In genomic region chr4:108811550-108811949, GRCm38 (mm10) we compare ENCODE assay signal across 27 mouse cellular contexts. TPM values are rescaled to one million over a fixed set of nuclear protein-coding genes. Genes with fewer than 3 reads are reported as not detected.
DNase-seq lines count a peak whose midpoint lies in the region; ATAC-seq and TF ChIP-seq lines count a peak whose summit lies in the region.
"Had no signal": no experiment of that assay in that cellular context is flagged by ENCODE, and none has a peak within 500 bp of the region (broad histone marks: within the 10 kb centered on the region; RNA-seq: fewer than 3 reads in every experiment).

No protein-coding gene starts in this region.

- H3K27me3 ChIP-seq in forebrain, postnatal 0 days (ENCODE audit: insufficient read depth, low read length) = no peaks in the 10 kb centered on the region
- H3K27me3 ChIP-seq in forebrain, embryonic 15.5 days = no peaks in the 10 kb centered on the region
- no peaks in the 10 kb centered on the region for H3K27me3 ChIP-seq in midbrain, embryonic 11.5 days (ENCODE audit: control insufficient read depth, insufficient read depth, low read length)
- no peaks in the 10 kb centered on the region for H3K27me3 ChIP-seq in midbrain, embryonic 14.5 days (ENCODE audit: control insufficient read depth, insufficient read depth, low read length)
- H3K27me3 ChIP-seq in midbrain, embryonic 15.5 days (replicated peaks) = no peaks in the 10 kb centered on the region
- H3K27me3 ChIP-seq in midbrain, embryonic 10.5 days (ENCODE audit: low read depth, poor library complexity, severe bottlenecking) = no peaks in the 10 kb centered on the region
- H3K27me3 ChIP-seq in midbrain, embryonic 16.5 days (ENCODE audit: control insufficient read depth, insufficient read depth, low read depth, low read length) = no peaks in the 10 kb centered on the region
- H3K27me3 ChIP-seq in intestine, postnatal 0 days (replicated peaks; ENCODE audit: control insufficient read depth, insufficient read depth, low read length) = no peaks in the 10 kb centered on the region
- H3K27me3 ChIP-seq: CH12.LX; embryonic facial prominence, embryonic 12.5 days; forebrain, embryonic 13.5 days; Patski had no signal

- ATAC-seq in forebrain, postnatal 0 days = peak; percentile 36
- no peak for ATAC-seq in forebrain, embryonic 15.5 days (replicated peaks)
- ATAC-seq in midbrain, embryonic 11.5 days (ENCODE audit: low FRiP score) = peak; percentile 42; the same call in 1 of the 2 replicates
- no peak for ATAC-seq in midbrain, embryonic 14.5 days (ENCODE audit: low FRiP score, low TSS enrichment)
- ATAC-seq in midbrain, embryonic 15.5 days (replicated peaks) = 0 out of 2 replicates have a peak, but pooled peaks have one; percentile 33
- ATAC-seq in midbrain, embryonic 16.5 days = peak; percentile 11; the same call in 1 of the 2 replicates
- ATAC-seq in intestine, postnatal 0 days = no peak
- ATAC-seq: activated CD4-positive, CD25-positive, alpha-beta regulatory T cell, adult 4 months; CD4-positive, CD25-positive, alpha-beta regulatory T cell, adult 4 months; forebrain, embryonic 13.5 days; Patski had no signal

- WGBS in forebrain, postnatal 0 days = 67% methylated on average over 6 of the region's 6 CpGs
- WGBS in forebrain, embryonic 15.5 days = 66% methylated on average over 6 of the region's 6 CpGs
- 58% methylated on average over 6 of the region's 6 CpGs for WGBS in midbrain, embryonic 11.5 days
- WGBS in midbrain, embryonic 14.5 days = 48% methylated on average over 6 of the region's 6 CpGs
- 46% methylated on average over 6 of the region's 6 CpGs for WGBS in midbrain, embryonic 15.5 days
- 64% methylated on average over 6 of the region's 6 CpGs for WGBS in midbrain, embryonic 10.5 days
- 50% methylated on average over 6 of the region's 6 CpGs for WGBS in midbrain, embryonic 16.5 days
- 78% methylated on average over 6 of the region's 6 CpGs for WGBS in intestine, postnatal 0 days

- TF ChIP-seq CTCF in forebrain, postnatal 0 days (IDR thresholded peaks at IDR 0.05; ENCODE audit: low read depth) = no peak
- no peak for TF ChIP-seq CTCF in intestine, postnatal 0 days (IDR thresholded peaks at IDR 0.05; ENCODE audit: low read depth)

- H3K4me1 ChIP-seq in forebrain, postnatal 0 days (ENCODE audit: insufficient read depth) = no peaks in the 10 kb centered on the region
- H3K4me1 ChIP-seq in forebrain, embryonic 15.5 days = no peaks in the 10 kb centered on the region
- no peaks in the 10 kb centered on the region for H3K4me1 ChIP-seq in midbrain, embryonic 11.5 days (ENCODE audit: control insufficient read depth, insufficient read depth, low read length)
- no peaks in the 10 kb centered on the region for H3K4me1 ChIP-seq in midbrain, embryonic 14.5 days (ENCODE audit: control insufficient read depth, insufficient read depth, low read length)
- H3K4me1 ChIP-seq in midbrain, embryonic 15.5 days = no peaks in the 10 kb centered on the region
- peaks cover 5% of the 10 kb centered on the region; the same call in 1 of the 2 replicates for H3K4me1 ChIP-seq in midbrain, embryonic 10.5 days
- H3K4me1 ChIP-seq in midbrain, embryonic 16.5 days (ENCODE audit: control insufficient read depth, insufficient read depth, low read length) = no peaks in the 10 kb centered on the region
- H3K4me1 ChIP-seq in intestine, postnatal 0 days (replicated peaks; ENCODE audit: control insufficient read depth, insufficient read depth, low read length) = no peaks in the 10 kb centered on the region
- H3K4me1 ChIP-seq: embryonic facial prominence, embryonic 10.5 days; embryonic facial prominence, embryonic 12.5 days; forebrain, embryonic 13.5 days had no signal

- no peak overlapping the region for H3K27ac ChIP-seq in forebrain, postnatal 0 days (ENCODE audit: low read depth, low read length)
- H3K27ac ChIP-seq in forebrain, embryonic 15.5 days (replicated peaks) = no peak overlapping the region
- H3K27ac ChIP-seq in midbrain, embryonic 11.5 days (ENCODE audit: low read depth, low read length) = no peak overlapping the region
- H3K27ac ChIP-seq in midbrain, embryonic 14.5 days (replicated peaks; ENCODE audit: low read depth, low read length) = no peak overlapping the region
- no peak overlapping the region for H3K27ac ChIP-seq in midbrain, embryonic 15.5 days
- no peak overlapping the region for H3K27ac ChIP-seq in midbrain, embryonic 10.5 days (replicated peaks)
- H3K27ac ChIP-seq in midbrain, embryonic 16.5 days (ENCODE audit: low read length) = no peak overlapping the region
- H3K27ac ChIP-seq in intestine, postnatal 0 days (ENCODE audit: low read depth, low read length) = no peak overlapping the region
- H3K27ac ChIP-seq: embryonic facial prominence, embryonic 10.5 days; embryonic facial prominence, embryonic 12.5 days; forebrain, embryonic 13.5 days had no signal

- DNase-seq in forebrain, postnatal 0 days = no peak
- DNase-seq in midbrain, embryonic 11.5 days (ENCODE audit: low spot score, missing footprints) = peak; percentile 85
- no peak for DNase-seq in midbrain, embryonic 14.5 days
- DNase-seq in midbrain, embryonic 10.5 days (ENCODE audit: low spot score) = no peak
- DNase-seq: adrenal gland, adult 8-10 months; B cell, adult 2 months; cerebellum, adult 11-12 months; cerebellum, adult 2 months; cerebellum, adult 9-10 months; cerebellum, postnatal 10 days; cerebellum, postnatal 25 days had no signal

- no peaks in the 10 kb centered on the region for H3K9me3 ChIP-seq in forebrain, postnatal 0 days (ENCODE audit: low read length)
- H3K9me3 ChIP-seq in forebrain, embryonic 15.5 days = no peaks in the 10 kb centered on the region
- no peaks in the 10 kb centered on the region for H3K9me3 ChIP-seq in midbrain, embryonic 11.5 days (ENCODE audit: control insufficient read depth, low read length)
- no peaks in the 10 kb centered on the region for H3K9me3 ChIP-seq in midbrain, embryonic 14.5 days (ENCODE audit: control insufficient read depth, low read length)
- no peaks in the 10 kb centered on the region for H3K9me3 ChIP-seq in midbrain, embryonic 15.5 days
- H3K9me3 ChIP-seq in midbrain, embryonic 10.5 days (replicated peaks) = no peaks in the 10 kb centered on the region
- no peaks in the 10 kb centered on the region for H3K9me3 ChIP-seq in midbrain, embryonic 16.5 days (replicated peaks; ENCODE audit: control insufficient read depth, low read length, poor library complexity, severe bottlenecking)
- H3K9me3 ChIP-seq in intestine, postnatal 0 days (ENCODE audit: control insufficient read depth) = no peaks in the 10 kb centered on the region
- H3K9me3 ChIP-seq: embryonic facial prominence, embryonic 10.5 days; embryonic facial prominence, embryonic 12.5 days; forebrain, embryonic 13.5 days; G1E had no signal

- no peak overlapping the region for H3K4me2 ChIP-seq in forebrain, postnatal 0 days (ENCODE audit: low read depth)
- no peak overlapping the region for H3K4me2 ChIP-seq in forebrain, embryonic 15.5 days (replicated peaks)
- no peak overlapping the region for H3K4me2 ChIP-seq in midbrain, embryonic 11.5 days
- no peak overlapping the region for H3K4me2 ChIP-seq in midbrain, embryonic 14.5 days (ENCODE audit: low read length)
- H3K4me2 ChIP-seq in midbrain, embryonic 15.5 days = no peak overlapping the region
- H3K4me2 ChIP-seq in midbrain, embryonic 16.5 days (ENCODE audit: low read length) = no peak overlapping the region
- no peak overlapping the region for H3K4me2 ChIP-seq in intestine, postnatal 0 days (replicated peaks; ENCODE audit: low read depth)
- H3K4me2 ChIP-seq: embryonic facial prominence, embryonic 12.5 days; forebrain, embryonic 13.5 days had no signal

- peaks cover 10% of the 10 kb centered on the region; the same call in 1 of the 2 replicates for H3K36me3 ChIP-seq in forebrain, postnatal 0 days (ENCODE audit: insufficient read depth)
- H3K36me3 ChIP-seq in forebrain, embryonic 15.5 days = peaks cover 12% of the 10 kb centered on the region
- peaks cover 2% of the 10 kb centered on the region; the same call in 1 of the 2 replicates for H3K36me3 ChIP-seq in midbrain, embryonic 11.5 days (ENCODE audit: control insufficient read depth, insufficient read depth, low read length)
- H3K36me3 ChIP-seq in midbrain, embryonic 14.5 days (ENCODE audit: control insufficient read depth, insufficient read depth, low read length) = peaks cover 14% of the 10 kb centered on the region
- H3K36me3 ChIP-seq in midbrain, embryonic 15.5 days (replicated peaks) = peaks cover 3% of the 10 kb centered on the region
- peaks cover 17% of the 10 kb centered on the region for H3K36me3 ChIP-seq in midbrain, embryonic 10.5 days
- H3K36me3 ChIP-seq in midbrain, embryonic 16.5 days (ENCODE audit: control insufficient read depth, insufficient read depth, low read length) = peaks cover 6% of the 10 kb centered on the region; the same call in 1 of the 2 replicates
- H3K36me3 ChIP-seq in intestine, postnatal 0 days (ENCODE audit: control insufficient read depth, insufficient read depth) = peaks cover 6% of the 10 kb centered on the region

- no peak overlapping the region for H3K4me3 ChIP-seq in forebrain, postnatal 0 days (ENCODE audit: low read depth, low read length)
- no peak overlapping the region for H3K4me3 ChIP-seq in forebrain, embryonic 15.5 days
- no peak overlapping the region for H3K4me3 ChIP-seq in midbrain, embryonic 11.5 days (ENCODE audit: low read depth, low read length)
- no peak overlapping the region for H3K4me3 ChIP-seq in midbrain, embryonic 14.5 days (replicated peaks; ENCODE audit: low read depth, low read length)
- no peak overlapping the region for H3K4me3 ChIP-seq in midbrain, embryonic 15.5 days
- no peak overlapping the region for H3K4me3 ChIP-seq in midbrain, embryonic 10.5 days
- H3K4me3 ChIP-seq in midbrain, embryonic 16.5 days (ENCODE audit: low read depth, low read length) = no peak overlapping the region
- no peak overlapping the region for H3K4me3 ChIP-seq in intestine, postnatal 0 days (ENCODE audit: low read depth, low read length)
- H3K4me3 ChIP-seq: embryonic facial prominence, embryonic 10.5 days; embryonic facial prominence, embryonic 12.5 days; forebrain, embryonic 13.5 days had no signal

- H3K9ac ChIP-seq in forebrain, postnatal 0 days = no peak overlapping the region
- no peak overlapping the region for H3K9ac ChIP-seq in forebrain, embryonic 15.5 days (replicated peaks)
- H3K9ac ChIP-seq in midbrain, embryonic 11.5 days (ENCODE audit: low read length) = no peak overlapping the region
- no peak overlapping the region for H3K9ac ChIP-seq in midbrain, embryonic 14.5 days (replicated peaks; ENCODE audit: low read length)
- H3K9ac ChIP-seq in midbrain, embryonic 15.5 days = no peak overlapping the region
- no peak overlapping the region for H3K9ac ChIP-seq in midbrain, embryonic 16.5 days (ENCODE audit: low read depth, low read length)
- no peak overlapping the region for H3K9ac ChIP-seq in intestine, postnatal 0 days (ENCODE audit: low read depth, low read length)
- H3K9ac ChIP-seq: embryonic facial prominence, embryonic 12.5 days; forebrain, embryonic 13.5 days had no signal

RNA-seq across cellular contexts. Expression of gene Btf3l4, which starts 21.9 kb away (rescaled TPM):
- total RNA-seq in forebrain, postnatal 0 days (2014; rRNA removed) = 119 and 164 TPM in 2 replicates
- polyA plus RNA-seq in forebrain, postnatal 0 days (2015; fragmentation: Nextera tagmentation; extraction: Ambion mirVana) = 186 and 197 TPM in 2 replicates
- 224 and 233 TPM in 2 replicates for polyA plus RNA-seq in forebrain, embryonic 15.5 days (2015; fragmentation: Nextera tagmentation; extraction: Ambion mirVana)
- polyA plus RNA-seq in midbrain, embryonic 11.5 days (2014; fragmentation: Nextera tagmentation; extraction: Ambion mirVana) = 284 and 311 TPM in 2 replicates
- polyA plus RNA-seq in midbrain, embryonic 14.5 days (2014; fragmentation: Nextera tagmentation; extraction: Ambion mirVana) = 243 and 255 TPM in 2 replicates
- polyA plus RNA-seq in midbrain, embryonic 15.5 days (2015; fragmentation: Nextera tagmentation; extraction: Ambion mirVana) = 167 and 179 TPM in 2 replicates
- polyA plus RNA-seq in midbrain, embryonic 10.5 days (2016; fragmentation: Nextera tagmentation; extraction: Ambion mirVana) = 213 and 242 TPM in 2 replicates
- polyA plus RNA-seq in midbrain, embryonic 16.5 days (2015; fragmentation: Nextera tagmentation; extraction: Ambion mirVana) = 177 and 189 TPM in 2 replicates
- 94.8 and 101 TPM in 2 replicates for polyA plus RNA-seq in intestine, postnatal 0 days (2015; fragmentation: Nextera tagmentation; extraction: Ambion mirVana)

RNA-seq across cellular contexts. Expression of gene Txndc12, which starts 22.9 kb away (rescaled TPM):
- 54.0 and 71.9 TPM in 2 replicates for total RNA-seq in forebrain, postnatal 0 days (2014; rRNA removed)
- 65.1 and 71.9 TPM in 2 replicates for polyA plus RNA-seq in forebrain, postnatal 0 days (2015; fragmentation: Nextera tagmentation; extraction: Ambion mirVana)
- 86.6 and 90.0 TPM in 2 replicates for polyA plus RNA-seq in forebrain, embryonic 15.5 days (2015; fragmentation: Nextera tagmentation; extraction: Ambion mirVana)
- polyA plus RNA-seq in midbrain, embryonic 11.5 days (2014; fragmentation: Nextera tagmentation; extraction: Ambion mirVana) = 112 and 113 TPM in 2 replicates
- 72.8 and 79.0 TPM in 2 replicates for polyA plus RNA-seq in midbrain, embryonic 14.5 days (2014; fragmentation: Nextera tagmentation; extraction: Ambion mirVana)
- polyA plus RNA-seq in midbrain, embryonic 15.5 days (2015; fragmentation: Nextera tagmentation; extraction: Ambion mirVana) = 63.8 and 67.4 TPM in 2 replicates
- polyA plus RNA-seq in midbrain, embryonic 10.5 days (2016; fragmentation: Nextera tagmentation; extraction: Ambion mirVana) = 93.5 and 102 TPM in 2 replicates
- 66.3 and 69.0 TPM in 2 replicates for polyA plus RNA-seq in midbrain, embryonic 16.5 days (2015; fragmentation: Nextera tagmentation; extraction: Ambion mirVana)
- 52.3 and 52.7 TPM in 2 replicates for polyA plus RNA-seq in intestine, postnatal 0 days (2015; fragmentation: Nextera tagmentation; extraction: Ambion mirVana)

RNA-seq across cellular contexts. Expression of gene Zfyve9, which starts 31.0 kb away (rescaled TPM):
- 32.5 and 39.2 TPM in 2 replicates for total RNA-seq in forebrain, postnatal 0 days (2014; rRNA removed)
- polyA plus RNA-seq in forebrain, postnatal 0 days (2015; fragmentation: Nextera tagmentation; extraction: Ambion mirVana) = 5.1 and 6.8 TPM in 2 replicates
- 6.1 and 6.6 TPM in 2 replicates for polyA plus RNA-seq in forebrain, embryonic 15.5 days (2015; fragmentation: Nextera tagmentation; extraction: Ambion mirVana)
- 3.6 and 3.9 TPM in 2 replicates for polyA plus RNA-seq in midbrain, embryonic 11.5 days (2014; fragmentation: Nextera tagmentation; extraction: Ambion mirVana)
- polyA plus RNA-seq in midbrain, embryonic 14.5 days (2014; fragmentation: Nextera tagmentation; extraction: Ambion mirVana) = 7.9 and 13.6 TPM in 2 replicates
- 6.4 TPM in 2 replicates for polyA plus RNA-seq in midbrain, embryonic 15.5 days (2015; fragmentation: Nextera tagmentation; extraction: Ambion mirVana)
- polyA plus RNA-seq in midbrain, embryonic 10.5 days (2016; fragmentation: Nextera tagmentation; extraction: Ambion mirVana) = 3.9 and 4.5 TPM in 2 replicates
- polyA plus RNA-seq in midbrain, embryonic 16.5 days (2015; fragmentation: Nextera tagmentation; extraction: Ambion mirVana) = 5.7 and 6.3 TPM in 2 replicates
- 5.0 and 6.1 TPM in 2 replicates for polyA plus RNA-seq in intestine, postnatal 0 days (2015; fragmentation: Nextera tagmentation; extraction: Ambion mirVana)
- polyA plus RNA-seq: G1E had no signal

RNA-seq across cellular contexts. Expression of gene Kti12, which starts 36.0 kb away (rescaled TPM):
- total RNA-seq in forebrain, postnatal 0 days (2014; rRNA removed) = 20.1 and 34.4 TPM in 2 replicates
- 26.3 and 32.2 TPM in 2 replicates for polyA plus RNA-seq in forebrain, postnatal 0 days (2015; fragmentation: Nextera tagmentation; extraction: Ambion mirVana)
- 33.2 and 33.9 TPM in 2 replicates for polyA plus RNA-seq in forebrain, embryonic 15.5 days (2015; fragmentation: Nextera tagmentation; extraction: Ambion mirVana)
- 44.0 and 49.9 TPM in 2 replicates for polyA plus RNA-seq in midbrain, embryonic 11.5 days (2014; fragmentation: Nextera tagmentation; extraction: Ambion mirVana)
- 24.4 and 27.6 TPM in 2 replicates for polyA plus RNA-seq in midbrain, embryonic 14.5 days (2014; fragmentation: Nextera tagmentation; extraction: Ambion mirVana)
- polyA plus RNA-seq in midbrain, embryonic 15.5 days (2015; fragmentation: Nextera tagmentation; extraction: Ambion mirVana) = 24.1 and 24.4 TPM in 2 replicates
- polyA plus RNA-seq in midbrain, embryonic 10.5 days (2016; fragmentation: Nextera tagmentation; extraction: Ambion mirVana) = 53.4 and 62.2 TPM in 2 replicates
- polyA plus RNA-seq in midbrain, embryonic 16.5 days (2015; fragmentation: Nextera tagmentation; extraction: Ambion mirVana) = 22.4 and 23.6 TPM in 2 replicates
- polyA plus RNA-seq in intestine, postnatal 0 days (2015; fragmentation: Nextera tagmentation; extraction: Ambion mirVana) = 20.4 and 22.7 TPM in 2 replicates

RNA-seq across cellular contexts. Expression of gene A730015C16Rik, which starts 36.9 kb away (rescaled TPM):
- total RNA-seq in forebrain, postnatal 0 days (2014; rRNA removed) = 0.86 and 1.1 TPM in 2 replicates
- polyA plus RNA-seq in forebrain, postnatal 0 days (2015; fragmentation: Nextera tagmentation; extraction: Ambion mirVana) = 0.93 and 1.2 TPM in 2 replicates
- polyA plus RNA-seq in forebrain, embryonic 15.5 days (2015; fragmentation: Nextera tagmentation; extraction: Ambion mirVana) = 1.2 and 2.2 TPM in 2 replicates
- 1.2 TPM in 2 replicates for polyA plus RNA-seq in midbrain, embryonic 11.5 days (2014; fragmentation: Nextera tagmentation; extraction: Ambion mirVana)
- 1.8 and 2.2 TPM in 2 replicates for polyA plus RNA-seq in midbrain, embryonic 14.5 days (2014; fragmentation: Nextera tagmentation; extraction: Ambion mirVana)
- polyA plus RNA-seq in midbrain, embryonic 15.5 days (2015; fragmentation: Nextera tagmentation; extraction: Ambion mirVana) = 1.3 and 1.9 TPM in 2 replicates
- polyA plus RNA-seq in midbrain, embryonic 10.5 days (2016; fragmentation: Nextera tagmentation; extraction: Ambion mirVana) = 1.5 and 1.8 TPM in 2 replicates
- 0.79 and 1.1 TPM in 2 replicates for polyA plus RNA-seq in midbrain, embryonic 16.5 days (2015; fragmentation: Nextera tagmentation; extraction: Ambion mirVana)
- 0.42 and 0.48 TPM in 2 replicates for polyA plus RNA-seq in intestine, postnatal 0 days (2015; fragmentation: Nextera tagmentation; extraction: Ambion mirVana)
- total RNA-seq: adrenal gland, adult 18-20 months; adrenal gland, adult 8-10 months; adrenal gland, postnatal 14 days; adrenal gland, postnatal 36 days had no signal
- polyA plus RNA-seq: CD4-positive, CD25-positive, alpha-beta regulatory T cell, adult 4 months; cerebellum, adult 2 months; cortical plate, adult 2 months; G1E had no signal

Comparison
In these comparisons a context has a peak if more than half of its experiments do, and no peak if none do; other contexts are left out.
1. ATAC-seq: peak in forebrain, postnatal 0 days (single experiment), midbrain, embryonic 11.5 days (single experiment), midbrain, embryonic 15.5 days (single experiment) and midbrain, embryonic 16.5 days (single experiment); none in forebrain, embryonic 15.5 days (single experiment), midbrain, embryonic 14.5 days (single experiment) and intestine, postnatal 0 days (single experiment).